Mouse (Mus musculus) megakaryocyte, embryonic 14.5 days (primary cell): ENCODE measurements around the gene Gm38392.
"Not testable (repeated sequence)": the region's sequence is repeated elsewhere in the genome, so short reads cannot be mapped to it uniquely, and the experiment has no call there.

Experiments used
- FLI1 ChIP-seq: IDR thresholded peaks from 2 replicates; pipeline ENCODE4 v1.6.1; 2012; ENCODE audit warnings: low read length, inconsistent platforms, mixed read lengths
- GATA1 ChIP-seq: IDR thresholded peaks from 3 replicates; pipeline ENCODE4 v1.6.1; 2012; ENCODE audit warnings: mixed read lengths, low read length, inconsistent platforms, borderline replicate concordance

- TF ChIP-seq GATA1, FLI1: not testable (repeated sequence)
These were observed 8.3 kb upstream of the Gm38392 start for GRCm38 (mm10) chr3:88295272-88295671.
